Mouse (Mus musculus): Measurements from ENCODE around the gene Dpf3.

- TF ChIP-seq POLR2A (IDR thresholded peaks at IDR 0.05; ENCODE audit: insufficient read length, low read depth): no peak
- no peak for TF ChIP-seq E2F4 (IDR thresholded peaks at IDR 0.05; ENCODE audit: insufficient read depth)
- TF ChIP-seq USF1 (IDR thresholded peaks at IDR 0.05; ENCODE audit: low read depth): no peak
- no peak for TF ChIP-seq MYOD1 (IDR thresholded peaks at IDR 0.05; ENCODE audit: control insufficient read depth in 1 of 3, insufficient read length in 2 of 3, low read depth in 2 of 3)
- no peak for TF ChIP-seq MYOG (IDR thresholded peaks at IDR 0.05; ENCODE audit: control insufficient read depth in 1 of 3, insufficient read depth in 1 of 3, insufficient read length in 2 of 3, low read depth in 2 of 3)
- no peak for TF ChIP-seq REST (IDR thresholded peaks at IDR 0.05; ENCODE audit: insufficient read depth, insufficient read length)
- TF ChIP-seq SRF (IDR thresholded peaks at IDR 0.05; ENCODE audit: control insufficient read depth, insufficient read length, low read depth): no peak
- TF ChIP-seq TCF12 (IDR thresholded peaks at IDR 0.05; ENCODE audit: insufficient read depth, poor library complexity, severe bottlenecking): no peak
- no peak for TF ChIP-seq POLR2AphosphoS2 (IDR thresholded peaks at IDR 0.05; ENCODE audit: insufficient read length, low read depth)
- no peak for TF ChIP-seq MAX (IDR thresholded peaks at IDR 0.05; ENCODE audit: low read depth)
These were observed 37.0 kb downstream of the Dpf3 start for GRCm38 (mm10) chr12:83450471-83450870.
